Mouse (Mus musculus) ES-Bruce4 (cell line): Measurements from ENCODE around the gene Agpat4.

Experiments used
- CTCF ChIP-seq: IDR thresholded peaks from one replicate; pipeline ENCODE4 v1.8.1; 2011; ENCODE audit warnings: low read depth, low read length
- POLR2A ChIP-seq: IDR thresholded peaks from one replicate; pipeline ENCODE4 v1.8.1; 2011; ENCODE audit warnings: low read length; ENCODE audit not compliant: insufficient read depth

- no peak for TF ChIP-seq CTCF
- TF ChIP-seq POLR2A, result no peak
These were observed 131.4 kb downstream of the Agpat4 start for GRCm38 (mm10) chr17:12249783-12250504.
